Mouse (Mus musculus): Measurements from ENCODE around the gene Rab37. TPM values are rescaled to one million over a fixed set of nuclear protein-coding genes. Genes with fewer than 3 reads are reported as not detected.

The Rab37 gene
- polyA plus RNA-seq, 1 experiment: 0.07 TPM

DNA sequence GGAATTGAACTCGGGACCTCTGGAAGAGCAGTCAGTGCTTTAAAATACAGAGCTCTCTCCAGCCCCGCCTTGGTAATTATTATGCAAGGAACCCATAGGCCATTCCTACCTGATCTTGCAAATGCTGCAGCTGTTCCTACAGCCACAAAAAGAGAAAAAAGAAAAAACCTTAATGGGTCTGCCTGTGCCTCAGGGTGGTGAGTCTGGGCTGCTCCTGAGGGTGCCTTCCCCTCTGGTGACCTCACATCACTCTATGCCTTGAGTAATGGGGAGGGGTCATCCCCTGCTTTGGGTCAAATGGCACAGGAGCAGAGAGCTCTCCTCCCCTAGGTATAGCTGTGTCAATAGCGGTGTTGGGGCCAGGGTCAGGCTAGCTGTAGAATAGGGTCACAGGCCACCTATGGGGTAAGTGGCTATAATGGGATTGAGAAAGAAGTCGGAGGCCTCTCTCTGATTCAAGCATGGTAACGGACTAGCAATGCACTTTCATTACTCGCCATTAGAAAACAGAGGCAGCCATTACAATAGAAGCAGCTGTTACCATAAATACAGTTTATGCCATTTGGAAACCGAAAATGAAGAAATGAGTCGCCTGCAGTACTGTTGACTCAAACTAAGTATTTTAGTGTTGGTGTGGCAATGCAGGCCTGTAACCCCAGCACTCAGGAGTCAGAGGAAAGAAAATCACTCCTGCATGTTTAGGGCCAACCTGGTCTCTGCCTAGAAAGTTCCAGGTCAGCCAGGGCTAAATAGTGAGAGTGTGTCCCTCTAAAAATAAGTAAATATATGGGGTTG lies 13.7 kb downstream of the Rab37 start:
- Histone ChIP-seq H3ac (ENCODE audit: control insufficient read depth, insufficient read length, low read depth) (no peak overlapping the region), H3K36me3 (ENCODE audit: control insufficient read depth, insufficient read depth) (no peaks in the 10 kb centered on the region), H3K27me3 (ENCODE audit: control insufficient read depth, insufficient read depth, insufficient read length) (peaks cover 6% of the 10 kb centered on the region), H3K4me3 (ENCODE audit: insufficient read depth, poor library complexity, severe bottlenecking) (no peak overlapping the region), H3K79me3 (ENCODE audit: low read depth) (no peaks in the 10 kb centered on the region), H3K79me2 (ENCODE audit: control insufficient read depth, insufficient read depth) (no peaks in the 10 kb centered on the region)
- no peak for TF ChIP-seq MYOD1 (IDR thresholded peaks at IDR 0.05; ENCODE audit: control insufficient read depth, insufficient read length, low read depth)

DNA sequence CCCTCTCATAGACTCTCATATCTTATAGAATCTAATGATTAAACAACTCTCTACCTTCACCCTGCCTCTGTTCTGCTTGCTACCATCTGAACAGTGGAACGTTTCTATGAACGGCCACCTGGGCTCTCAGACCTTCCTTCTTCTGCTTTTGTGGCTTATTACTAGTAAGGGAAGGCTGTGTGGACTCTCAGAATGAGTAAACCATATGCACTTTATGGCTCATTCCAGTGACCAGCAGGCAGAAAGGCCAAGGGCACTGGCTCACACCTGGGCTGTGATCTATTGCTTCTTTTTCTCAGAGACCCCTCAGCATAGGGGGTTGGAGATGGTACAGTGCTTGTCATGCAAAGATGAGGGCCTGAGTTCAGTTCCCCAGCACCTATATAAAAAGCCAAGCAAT lies 15.4 kb downstream of the Rab37 start:
- H3K79me2 ChIP-seq (ENCODE audit: control insufficient read depth, insufficient read depth): no peaks in the 10 kb centered on the region
- no peak overlapping the region for H3K4me3 ChIP-seq (ENCODE audit: insufficient read depth, poor library complexity, severe bottlenecking)
- H3K27me3 ChIP-seq (ENCODE audit: control insufficient read depth, insufficient read depth, insufficient read length): peaks cover 12% of the 10 kb centered on the region
- TF ChIP-seq MAX (IDR thresholded peaks at IDR 0.05) (no peak), MYOG (IDR thresholded peaks at IDR 0.05; ENCODE audit: control insufficient read depth, extremely low read depth, insufficient read length) (no peak), CTCF (IDR thresholded peaks at IDR 0.05; ENCODE audit: control insufficient read depth, insufficient read depth, insufficient read length) (no peak), CEBPB (IDR thresholded peaks at IDR 0.05; ENCODE audit: low read depth) (no peak), USF1 (IDR thresholded peaks at IDR 0.05; ENCODE audit: low read depth) (no peak), MYOD1 (IDR thresholded peaks at IDR 0.05; ENCODE audit: control insufficient read depth, insufficient read length, low read depth) (no peak), FOSL1 (IDR thresholded peaks at IDR 0.05; ENCODE audit: insufficient read depth, low read length, poor library complexity, severe bottlenecking) (no peak)
- H3K79me3 ChIP-seq (ENCODE audit: low read depth): no peaks in the 10 kb centered on the region
- H3K36me3 ChIP-seq (ENCODE audit: control insufficient read depth, insufficient read depth): no peaks in the 10 kb centered on the region
- no peak overlapping the region for H3ac ChIP-seq (ENCODE audit: control insufficient read depth, insufficient read length, low read depth)

DNA sequence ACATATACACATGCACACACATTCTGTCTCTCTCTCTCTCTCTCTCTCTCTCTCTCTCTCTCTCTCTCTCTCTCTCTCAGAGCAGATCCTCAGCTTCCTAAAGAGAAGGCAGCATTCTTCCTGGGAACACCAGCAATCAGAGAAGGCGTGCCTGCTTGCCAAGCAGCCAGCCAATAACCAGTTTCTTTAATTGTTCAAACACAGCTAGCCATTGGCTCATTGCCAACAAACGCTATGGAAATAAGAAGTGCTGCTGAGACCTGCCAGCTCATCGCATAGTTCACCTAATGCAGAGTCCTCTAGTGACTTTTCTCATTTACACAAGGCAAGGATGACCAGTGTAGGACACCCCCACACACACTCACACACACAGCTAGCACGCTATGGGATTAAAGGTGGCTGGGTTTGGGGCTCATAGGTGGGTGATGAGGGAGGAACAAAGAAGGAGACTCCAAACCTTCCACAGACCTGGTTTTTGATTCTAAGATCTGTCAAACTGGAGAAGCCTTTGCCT lies 16.2 kb downstream of the Rab37 start:
- Histone ChIP-seq H3K27me3 (ENCODE audit: control insufficient read depth, insufficient read depth, insufficient read length) (peaks cover 16% of the 10 kb centered on the region), H3K79me2 (ENCODE audit: control insufficient read depth, insufficient read depth) (no peaks in the 10 kb centered on the region), H3K36me3 (ENCODE audit: control insufficient read depth, insufficient read depth) (no peaks in the 10 kb centered on the region), H3K79me3 (ENCODE audit: low read depth) (no peaks in the 10 kb centered on the region), H3K4me3 (ENCODE audit: insufficient read depth, poor library complexity, severe bottlenecking) (no peak overlapping the region), H3ac (ENCODE audit: control insufficient read depth, insufficient read length, low read depth) (no peak overlapping the region)
- TF ChIP-seq FOSL1 (IDR thresholded peaks at IDR 0.05; ENCODE audit: insufficient read depth, low read length, poor library complexity, severe bottlenecking): no peak
- no peak for TF ChIP-seq MYOG (IDR thresholded peaks at IDR 0.05; ENCODE audit: control insufficient read depth, extremely low read depth, insufficient read length)
- no peak for TF ChIP-seq CTCF (IDR thresholded peaks at IDR 0.05; ENCODE audit: control insufficient read depth, insufficient read depth, insufficient read length)
- no peak for TF ChIP-seq MAX (IDR thresholded peaks at IDR 0.05)
- TF ChIP-seq USF1 (IDR thresholded peaks at IDR 0.05; ENCODE audit: low read depth): no peak
- TF ChIP-seq MYOD1 (IDR thresholded peaks at IDR 0.05; ENCODE audit: control insufficient read depth, insufficient read length, low read depth): no peak
- TF ChIP-seq CEBPB (IDR thresholded peaks at IDR 0.05; ENCODE audit: low read depth): no peak

DNA sequence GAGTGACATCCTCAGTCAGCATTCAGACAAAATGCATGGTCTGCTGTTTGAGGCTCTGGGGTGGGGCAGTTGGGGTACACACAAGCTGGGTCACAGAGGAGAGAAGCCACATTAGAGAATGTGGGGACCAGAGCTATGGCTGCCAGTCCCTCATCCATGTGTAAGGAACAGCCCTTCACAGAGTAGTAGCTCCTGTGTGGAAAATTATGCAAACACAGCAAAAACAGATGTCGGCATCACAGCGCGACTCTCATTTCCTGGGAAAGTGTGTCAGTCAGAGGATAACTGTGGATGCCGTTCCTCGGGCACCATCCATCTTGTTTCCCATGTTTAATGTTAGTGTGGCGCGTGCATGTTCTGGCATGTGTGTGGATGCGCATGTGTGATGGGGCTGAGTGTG lies 16.9 kb downstream of the Rab37 start:
- no peak for TF ChIP-seq USF1 (IDR thresholded peaks at IDR 0.05; ENCODE audit: low read depth)
- no peak for TF ChIP-seq MAX (IDR thresholded peaks at IDR 0.05)
- no peak for TF ChIP-seq FOSL1 (IDR thresholded peaks at IDR 0.05; ENCODE audit: insufficient read depth, low read length, poor library complexity, severe bottlenecking)
- TF ChIP-seq CEBPB (IDR thresholded peaks at IDR 0.05; ENCODE audit: low read depth): no peak
- TF ChIP-seq CTCF (IDR thresholded peaks at IDR 0.05; ENCODE audit: control insufficient read depth, insufficient read depth, insufficient read length): no peak
- TF ChIP-seq MYOG (IDR thresholded peaks at IDR 0.05; ENCODE audit: control insufficient read depth, extremely low read depth, insufficient read length): no peak
- TF ChIP-seq MYOD1 (IDR thresholded peaks at IDR 0.05; ENCODE audit: control insufficient read depth, insufficient read length, low read depth): no peak
- Histone ChIP-seq H3K79me2 (ENCODE audit: control insufficient read depth, insufficient read depth) (no peaks in the 10 kb centered on the region), H3ac (ENCODE audit: control insufficient read depth, insufficient read length, low read depth) (no peak overlapping the region), H3K36me3 (ENCODE audit: control insufficient read depth, insufficient read depth) (no peaks in the 10 kb centered on the region), H3K79me3 (ENCODE audit: low read depth) (no peaks in the 10 kb centered on the region), H3K27me3 (ENCODE audit: control insufficient read depth, insufficient read depth, insufficient read length) (peaks cover 16% of the 10 kb centered on the region), H3K4me3 (ENCODE audit: insufficient read depth, poor library complexity, severe bottlenecking) (no peak overlapping the region)

DNA sequence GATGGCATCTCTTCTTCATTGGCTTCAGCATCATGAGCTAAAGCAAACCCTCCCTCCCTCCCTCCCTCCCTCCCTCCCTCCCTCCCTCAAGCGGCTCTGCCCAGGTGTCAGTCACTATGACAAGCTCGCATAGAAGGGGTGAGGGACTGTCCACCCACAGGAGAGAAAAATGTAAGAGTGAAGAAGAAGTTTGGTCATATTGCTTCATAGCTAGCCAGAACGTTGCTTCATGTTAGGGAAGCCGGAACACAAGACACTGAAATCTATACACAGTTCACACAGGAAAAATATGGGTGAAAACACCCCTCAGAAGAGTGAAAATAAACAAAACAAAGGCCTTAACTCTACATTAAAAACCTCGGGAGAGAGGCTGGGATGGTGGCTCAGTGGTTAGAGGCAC lies 19.0 kb downstream of the Rab37 start:
- no peaks in the 10 kb centered on the region for H3K79me3 ChIP-seq (ENCODE audit: low read depth)
- H3K36me3 ChIP-seq (ENCODE audit: control insufficient read depth, insufficient read depth): no peaks in the 10 kb centered on the region
- no peak overlapping the region for H3K4me3 ChIP-seq (ENCODE audit: insufficient read depth, poor library complexity, severe bottlenecking)
- TF ChIP-seq MYOG (IDR thresholded peaks at IDR 0.05; ENCODE audit: control insufficient read depth, extremely low read depth, insufficient read length) (no peak), MAX (IDR thresholded peaks at IDR 0.05) (no peak), USF1 (IDR thresholded peaks at IDR 0.05; ENCODE audit: low read depth) (no peak), MYOD1 (IDR thresholded peaks at IDR 0.05; ENCODE audit: control insufficient read depth, insufficient read length, low read depth) (no peak), FOSL1 (IDR thresholded peaks at IDR 0.05; ENCODE audit: insufficient read depth, low read length, poor library complexity, severe bottlenecking) (no peak), CTCF (IDR thresholded peaks at IDR 0.05; ENCODE audit: control insufficient read depth, insufficient read depth, insufficient read length) (no peak), CEBPB (IDR thresholded peaks at IDR 0.05; ENCODE audit: low read depth) (no peak)
- peaks cover 16% of the 10 kb centered on the region for H3K27me3 ChIP-seq (ENCODE audit: control insufficient read depth, insufficient read depth, insufficient read length)
- no peaks in the 10 kb centered on the region for H3K79me2 ChIP-seq (ENCODE audit: control insufficient read depth, insufficient read depth)
- H3ac ChIP-seq (ENCODE audit: control insufficient read depth, insufficient read length, low read depth): no peak overlapping the region
